Mouse (Mus musculus) bone marrow macrophage, adult 2 months (primary cell): ENCODE data around the gene Kif17.

Experiments
- CTCF ChIP-seq: IDR thresholded peaks from 2 replicates; pipeline ENCODE4 v1.5.1; 2012; ENCODE audit warnings: low read depth, mild to moderate bottlenecking, low read length, moderate library complexity
- POLR2A ChIP-seq: IDR thresholded peaks from 2 replicates; pipeline ENCODE4 v1.6.1; 2012; ENCODE audit warnings: mild to moderate bottlenecking, low read depth, low read length, borderline replicate concordance

DNA sequence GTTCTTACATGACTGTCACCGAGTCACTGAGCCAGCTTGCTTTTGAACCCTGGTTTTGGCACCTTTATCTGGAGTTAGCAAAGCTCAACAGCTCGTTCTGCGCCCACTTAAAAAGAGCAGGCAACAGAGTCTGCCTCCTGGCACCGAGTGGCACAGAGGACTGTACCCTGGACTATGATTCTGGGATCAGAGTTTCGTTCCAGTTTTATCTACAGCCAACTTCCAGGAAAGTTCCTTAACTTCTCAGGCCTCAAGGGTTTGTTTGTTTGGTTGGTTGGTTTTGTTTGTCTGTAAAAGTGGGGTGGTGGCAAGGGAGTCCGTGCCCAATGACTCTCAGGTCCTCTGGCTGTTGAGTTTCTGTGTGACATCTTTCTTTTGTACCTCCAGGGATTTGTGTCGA, 98.5 kb downstream of the Kif17 start:
- no peak for TF ChIP-seq POLR2A
- no peak for TF ChIP-seq CTCF
